Mouse (Mus musculus): ENCODE results near the gene Acsm5.
"Not testable (repeated sequence)": the region's sequence is repeated elsewhere in the genome, so short reads cannot be mapped to it uniquely, and the experiment has no call there.

The Acsm5 gene

DNA sequence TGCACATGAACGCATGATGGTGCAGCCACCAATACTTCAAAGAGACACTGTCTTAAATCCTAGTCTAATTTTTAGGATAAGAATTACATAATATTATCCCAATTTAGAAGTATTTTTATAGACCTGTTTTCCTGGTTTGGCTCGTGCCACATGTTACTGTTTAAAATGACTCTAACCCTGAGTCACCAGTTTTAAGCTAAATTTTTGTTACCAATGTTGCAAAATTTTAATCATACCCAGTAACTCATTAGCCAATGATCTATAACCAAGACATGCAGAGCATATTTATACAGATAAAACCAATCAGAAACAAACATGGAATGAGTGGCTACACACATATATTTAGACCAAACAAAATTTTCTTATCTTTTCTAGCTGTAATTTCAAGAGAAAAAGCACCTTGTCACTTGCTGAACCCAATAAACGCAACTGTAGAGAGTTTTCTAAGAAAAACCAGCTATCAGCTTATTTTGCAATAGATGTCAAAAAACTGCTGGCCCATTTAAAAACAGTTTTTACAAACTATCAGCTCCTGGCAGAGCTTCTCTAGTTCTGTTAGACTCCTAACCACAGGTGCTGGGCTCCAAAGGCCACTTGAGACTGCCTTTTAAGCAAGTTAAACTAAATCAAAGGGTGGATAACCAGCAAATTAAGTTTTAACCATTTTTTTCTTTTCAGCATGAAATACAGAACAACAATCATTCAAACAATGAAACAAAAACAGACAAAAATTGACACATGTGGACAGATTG is 31.4 kb downstream of the Acsm5 start:
- DNase-seq (ENCODE audit: low spot score): no peak

DNA sequence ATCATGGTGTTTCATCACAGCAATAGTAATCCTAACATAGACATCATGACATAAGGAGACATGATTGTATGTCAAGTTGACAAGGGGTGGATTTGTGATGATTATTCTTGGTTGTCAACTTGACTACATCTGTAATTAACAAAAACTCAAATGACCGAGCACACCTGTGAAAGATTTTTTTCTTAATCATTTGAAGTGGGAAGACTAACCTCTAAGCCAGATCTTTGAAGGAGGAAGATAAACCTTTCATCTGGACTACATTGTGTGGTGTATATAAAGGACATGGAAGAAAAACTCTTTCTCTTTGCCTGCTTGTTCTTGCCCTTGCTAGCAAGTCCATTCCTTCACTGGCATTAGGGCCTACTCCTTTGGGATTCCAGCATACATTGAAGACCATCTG is 34.8 kb downstream of the Acsm5 start, which contains the start of gene Acsm2:
Gene Acsm2, plus strand, starts transcription at position 301 of the 400 bp plus-strand sequence.
- no peak for DNase-seq (ENCODE audit: low spot score)

DNA sequence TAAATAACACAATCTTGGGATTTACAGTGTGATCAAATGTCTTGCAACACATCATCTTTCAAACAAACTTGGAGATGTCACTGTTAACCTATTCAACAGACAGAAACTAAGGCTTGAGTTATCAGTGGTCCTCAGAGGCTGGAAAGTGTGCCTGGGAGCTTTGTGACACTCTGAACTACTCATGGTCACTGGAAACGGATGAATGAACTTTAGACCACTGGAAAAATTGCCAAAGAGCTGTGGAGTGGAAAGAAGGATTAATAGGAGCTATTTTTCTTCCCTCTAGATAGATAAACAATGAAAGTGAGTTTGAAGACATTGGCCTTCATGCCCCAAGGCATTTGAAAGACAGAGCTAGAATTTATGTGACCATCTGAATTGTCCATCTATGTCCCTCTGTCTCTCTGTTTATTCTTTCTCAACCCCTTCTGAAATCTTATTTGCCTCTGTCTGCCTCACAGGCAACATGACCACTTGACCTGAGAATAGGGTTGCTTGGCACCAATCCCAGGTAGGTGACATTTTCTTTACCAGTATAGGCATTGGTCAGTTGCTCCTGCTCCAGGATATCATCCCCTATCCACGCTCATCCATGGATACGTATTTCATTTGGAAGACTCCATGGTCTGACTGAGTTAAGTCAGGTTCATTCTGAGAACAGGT is 40.7 kb downstream of the Acsm5 start:
- no peak for DNase-seq (ENCODE audit: low spot score)

DNA sequence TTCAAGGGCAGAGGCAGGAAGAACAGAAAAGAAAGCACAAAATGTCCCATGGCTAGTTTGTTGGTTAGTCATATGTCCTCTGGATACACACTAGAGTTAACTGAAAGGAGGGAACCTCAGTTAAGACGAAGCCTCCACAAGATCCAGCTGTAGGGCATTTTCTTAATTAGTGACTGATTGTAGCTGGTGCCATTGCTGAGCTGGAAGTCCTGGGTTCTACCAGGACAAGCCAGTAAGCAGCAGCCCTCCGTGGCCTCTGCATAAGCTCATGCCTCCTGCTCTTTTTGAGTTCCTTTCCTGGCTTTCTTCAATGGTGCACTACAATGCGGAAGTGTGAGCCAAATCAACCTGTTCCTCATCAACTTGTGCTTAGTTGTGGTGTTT is 41.2 kb downstream of the Acsm5 start:
- DNase-seq (ENCODE audit: low spot score): no peak

- no peak for DNase-seq (ENCODE audit: low spot score)
These were observed 42.2 kb downstream of the Acsm5 start for GRCm38 (mm10) chr7:119561441-119561840.

DNA sequence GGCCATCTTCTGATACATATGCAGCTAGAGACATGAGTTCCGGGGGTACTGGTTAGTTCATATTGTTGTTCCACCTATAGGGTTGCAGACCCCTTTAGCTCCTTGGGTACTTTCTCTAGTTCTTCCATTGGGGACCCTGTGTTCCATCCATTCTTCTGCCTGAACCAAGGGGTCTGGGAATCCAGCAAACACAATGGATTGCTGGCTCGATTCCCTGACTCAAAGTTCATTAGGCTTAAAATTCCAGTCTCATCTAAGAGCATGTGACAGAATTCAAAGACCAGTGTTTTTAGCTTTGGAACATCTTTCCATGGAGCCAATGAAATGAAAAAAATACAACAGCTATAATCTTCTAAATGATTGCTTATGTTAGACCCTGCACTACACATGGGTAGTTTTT is 43.2 kb downstream of the Acsm5 start:
- DNase-seq (ENCODE audit: low spot score): not testable (repeated sequence)

- no peak for DNase-seq (ENCODE audit: low spot score)
These were observed 75.4 kb downstream of the Acsm5 start for GRCm38 (mm10) chr7:119594530-119595107.
